Mouse (Mus musculus) lung, embryonic 14.5 days (tissue): ENCODE measurements around the gene Col15a1. TPM values are rescaled to one million over a fixed set of nuclear protein-coding genes. Genes with fewer than 3 reads are reported as not detected.

Source experiments
- ATAC-seq: fragments of 200-750 bp; cut with Nextera tagmentation; 2 replicates; pipeline ENCODE4 v1.8.0; 2017; ENCODE audit warnings: mild to moderate bottlenecking, moderate TSS enrichment, moderate library complexity; ENCODE audit not compliant: insufficient read depth
- DNase-seq: peaks from one replicate; pipeline ENCODE4 v3.0.0-alpha.2; 2015
- H3K27ac ChIP-seq: fragments of 300-500 bp; sonication (generic); 2 replicates; pipeline ENCODE4 v1.5.1; 2014; ENCODE audit warnings: low read depth, mild to moderate bottlenecking, moderate library complexity
- H3K27me3 ChIP-seq: fragments of 300-500 bp; sonication (generic); 2 replicates; pipeline ENCODE4 v1.6.1; 2014; ENCODE audit warnings: low read length, control low read depth; ENCODE audit not compliant: insufficient read depth
- H3K36me3 ChIP-seq: fragments of 300-500 bp; sonication (generic); 2 replicates; pipeline ENCODE4 v1.6.1; 2014; ENCODE audit warnings: control low read depth; ENCODE audit not compliant: insufficient read depth
- H3K4me1 ChIP-seq: fragments of 300-500 bp; sonication (generic); 2 replicates; pipeline ENCODE4 v1.6.1; 2014; ENCODE audit warnings: antibody characterized with exemption, control low read depth; ENCODE audit not compliant: insufficient read depth
- H3K4me2 ChIP-seq: fragments of 300-500 bp; sonication (generic); 2 replicates; pipeline ENCODE4 v1.6.1; 2014; ENCODE audit warnings: mild to moderate bottlenecking
- H3K4me3 ChIP-seq: fragments of 300-500 bp; sonication (generic); 2 replicates; pipeline ENCODE4 v1.5.1; 2014; ENCODE audit warnings: low read depth, low read length
- H3K9ac ChIP-seq: fragments of 300-500 bp; sonication (generic); 2 replicates; pipeline ENCODE4 v1.6.1; 2014
- H3K9me3 ChIP-seq: fragments of 300-500 bp; sonication (generic); 2 replicates; pipeline ENCODE4 v1.6.1; 2016; ENCODE audit warnings: low read depth, low read length, control low read depth
- CTCF ChIP-seq: IDR thresholded peaks from 2 replicates; pipeline ENCODE4 v1.5.1; 2016; ENCODE audit warnings: antibody characterized with exemption, low read depth
- WGBS: fragments of 180-500 bp; shearing (Covaris S2); extraction: QIAGEN DNeasy Blood & Tissue Kit; methylation state at CpG from one replicate; pipeline ENCODE4 v1.1.7; 2014; 5-methylcytosine and 5-hydroxymethylcytosine counted together
- polyA plus RNA-seq: library from polyadenylated mRNA; unstranded; fragments of >200 nt; fragmentation: Nextera tagmentation; extraction: Ambion mirVana; gene quantifications from 2 replicates; pipeline ENCODE4 v1.2.1, GENCODE M21; 2014

Gene Col15a1
- polyA plus RNA-seq, 1 experiment from 2014 or later: 22.1 TPM

DNA sequence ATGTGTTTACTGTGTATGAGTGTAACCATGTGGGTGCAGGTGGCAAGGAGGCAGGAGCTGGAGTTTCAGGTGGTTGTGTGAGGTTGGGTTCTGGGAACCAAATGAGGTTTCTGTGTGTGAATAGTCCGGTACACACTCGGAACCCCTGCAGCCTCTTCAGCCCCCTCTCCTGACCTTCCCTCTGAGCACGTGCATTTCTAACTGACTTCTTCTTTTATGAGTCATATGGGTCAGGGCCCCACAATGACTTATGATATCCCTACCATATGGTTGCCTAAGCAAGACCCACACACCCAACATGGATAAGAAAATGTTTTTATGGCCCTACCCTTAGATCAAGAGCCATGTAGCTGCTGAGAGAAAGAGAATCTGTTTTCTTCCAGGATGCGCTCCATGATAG is 139.1 kb downstream of the Col15a1 start:
- no peak for TF ChIP-seq CTCF
- no peak overlapping the region for H3K9ac ChIP-seq
- no peak for DNase-seq
- no peak for ATAC-seq
- no peak overlapping the region for H3K27ac ChIP-seq
- H3K9me3 ChIP-seq: no peaks in the 10 kb centered on the region
- H3K4me3 ChIP-seq: no peak overlapping the region
- H3K27me3 ChIP-seq: no peaks in the 10 kb centered on the region
- H3K4me2 ChIP-seq: no peak overlapping the region
- H3K36me3 ChIP-seq: no peaks in the 10 kb centered on the region
- 74% methylated on average over 4 of the region's 4 CpGs for WGBS
- H3K4me1 ChIP-seq: peaks cover 13% of the 10 kb centered on the region; the same call in 1 of the 2 replicates

DNA sequence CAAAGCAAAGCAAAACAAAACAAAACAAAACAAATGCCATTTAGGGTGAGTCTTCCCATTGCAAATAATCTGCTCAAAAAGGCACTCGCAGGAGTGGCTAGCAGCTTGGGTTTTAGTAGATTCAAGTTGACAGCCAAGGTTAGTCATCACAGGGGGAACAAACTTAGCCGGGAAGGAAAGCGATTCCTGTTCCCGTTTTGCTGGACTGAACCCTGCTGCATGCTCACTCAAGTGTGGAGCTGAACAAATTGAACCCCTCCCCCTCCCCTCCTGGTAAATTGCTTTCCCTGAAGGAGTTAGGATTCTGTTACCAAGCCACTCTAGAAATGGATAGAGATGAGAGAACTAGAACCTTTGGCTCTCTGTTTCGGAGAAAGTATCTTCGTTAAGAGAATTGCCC is 141.8 kb downstream of the Col15a1 start:
- Histone ChIP-seq H3K27me3 (no peaks in the 10 kb centered on the region), H3K9me3 (no peaks in the 10 kb centered on the region), H3K36me3 (no peaks in the 10 kb centered on the region), H3K4me2 (no peak overlapping the region), H3K4me1 (peaks cover 17% of the 10 kb centered on the region; the same call in 1 of the 2 replicates), H3K4me3 (no peak overlapping the region), H3K27ac (no peak overlapping the region), H3K9ac (no peak overlapping the region)
- DNase-seq: peak; percentile 25
- WGBS: 45% methylated on average over 6 of the region's 6 CpGs
- TF ChIP-seq CTCF: no peak
- ATAC-seq: no peak

GRCm38 (mm10) chr4:47351386-47352049 is 143.6 kb downstream of the Col15a1 start:
- peak; percentile 66 for TF ChIP-seq CTCF
- Histone ChIP-seq H3K4me1 (peaks cover 12% of the 10 kb centered on the region; the same call in 1 of the 2 replicates), H3K27ac (peak overlapping the region; percentile 52; the same call in 1 of the 2 replicates), H3K36me3 (no peaks in the 10 kb centered on the region), H3K27me3 (no peaks in the 10 kb centered on the region), H3K4me2 (peak overlapping the region; percentile 90), H3K4me3 (peak overlapping the region; percentile 92), H3K9me3 (no peaks in the 10 kb centered on the region), H3K9ac (peak overlapping the region; percentile 32; the same call in 1 of the 2 replicates)
- ATAC-seq: no peak
- 18% methylated on average over 9 of the region's 9 CpGs for WGBS
- DNase-seq: peak; percentile 78

DNA sequence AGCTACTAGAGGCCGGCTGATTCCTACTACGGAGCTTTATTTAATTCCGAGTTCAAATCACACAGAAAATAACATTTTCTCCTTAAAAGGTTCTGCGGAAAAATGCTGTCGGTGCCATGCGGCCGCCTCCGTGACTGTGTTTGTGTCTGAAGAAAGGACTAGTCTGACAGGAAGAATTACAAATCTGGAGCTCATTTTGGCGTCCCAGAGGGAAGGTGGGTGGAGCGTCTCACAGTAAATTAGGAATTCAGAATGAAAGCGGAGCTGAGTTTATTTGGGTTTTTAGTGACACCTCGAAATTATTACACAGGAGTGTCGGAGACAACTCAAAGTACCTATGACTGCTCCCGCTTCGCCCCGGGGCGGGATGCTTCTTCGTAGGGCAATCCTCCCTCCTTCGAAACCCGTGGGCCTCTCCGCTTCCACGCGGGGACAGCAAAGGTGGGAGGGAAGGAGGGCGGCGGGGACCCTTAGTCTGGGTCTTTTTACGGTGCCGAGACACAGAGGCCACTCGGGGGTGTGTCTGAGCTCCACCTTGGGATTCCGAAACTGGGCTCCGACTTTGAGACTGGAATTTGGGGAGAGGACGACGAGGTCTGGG is 144.2 kb downstream of the Col15a1 start:
- Histone ChIP-seq H3K27me3 (no peaks in the 10 kb centered on the region), H3K4me3 (peak overlapping the region; percentile 92), H3K4me1 (peaks cover 12% of the 10 kb centered on the region; the same call in 1 of the 2 replicates), H3K9me3 (no peaks in the 10 kb centered on the region), H3K36me3 (no peaks in the 10 kb centered on the region), H3K9ac (peak overlapping the region; percentile 60), H3K27ac (peak overlapping the region; percentile 66), H3K4me2 (peak overlapping the region; percentile 90)
- no peak for TF ChIP-seq CTCF
- no peak; the same call in 1 of the 2 replicates for ATAC-seq
- under 1% methylated on average over 32 of the region's 32 CpGs for WGBS
- peak; percentile 77 for DNase-seq

DNA sequence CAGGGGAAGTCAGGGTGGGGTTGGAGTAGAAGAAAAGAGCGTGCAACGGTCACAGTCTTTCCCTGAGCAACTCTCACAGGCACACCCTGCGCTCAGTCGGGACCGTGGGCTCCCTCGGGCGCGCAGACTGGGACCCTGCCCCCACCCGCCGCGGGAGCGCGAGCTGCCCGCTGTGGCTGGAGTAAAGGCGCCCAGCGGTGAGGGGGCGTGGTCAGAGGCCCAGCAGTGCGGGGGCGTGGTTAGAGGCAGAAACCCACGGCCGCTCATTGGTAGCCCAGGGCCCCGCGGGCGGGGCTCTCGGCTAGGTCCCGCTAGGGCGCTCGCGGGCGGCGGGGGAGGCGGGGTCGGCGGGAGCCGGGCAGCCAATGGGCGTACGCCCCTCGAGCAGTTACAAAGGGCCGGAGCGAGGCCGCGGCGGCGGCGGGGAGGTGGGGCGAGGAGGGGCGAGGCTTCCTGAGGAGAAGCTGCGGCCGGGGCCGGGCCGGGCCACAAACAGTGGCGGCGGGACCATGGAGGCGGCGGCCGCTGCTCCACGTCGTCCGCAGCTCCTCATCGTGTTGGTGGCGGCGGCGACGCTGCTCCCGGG is 144.9 kb downstream of the Col15a1 start, which contains the start of gene Tgfbr1:
Gene Tgfbr1, plus strand, starts transcription at position 420 of the 586 bp plus-strand sequence.
- H3K9ac ChIP-seq: peak within 1 kb of the TSS; percentile 86
- H3K27ac ChIP-seq: peak within 1 kb of the TSS; percentile 90
- ATAC-seq: peak; percentile 98
- H3K36me3 ChIP-seq: no peaks in the 10 kb centered on the region
- H3K4me1 ChIP-seq: peaks cover 12% of the 10 kb centered on the region; the same call in 1 of the 2 replicates
- DNase-seq: peak; percentile 99
- no peaks in the 10 kb centered on the region for H3K27me3 ChIP-seq
- peak within 1 kb of the TSS; percentile 90 for H3K4me2 ChIP-seq
- H3K4me3 ChIP-seq: peak within 1 kb of the TSS; percentile 92
- H3K9me3 ChIP-seq: no peaks in the 10 kb centered on the region
- WGBS: under 1% methylated on average over 57 of the region's 65 CpGs
- no peak for TF ChIP-seq CTCF

- no peaks in the 10 kb centered on the region for H3K27me3 ChIP-seq
- H3K4me2 ChIP-seq: peak overlapping the region; percentile 90
- peak; percentile 70 for DNase-seq
- no peaks in the 10 kb centered on the region for H3K36me3 ChIP-seq
- peak overlapping the region; percentile 90 for H3K27ac ChIP-seq
- peak overlapping the region; percentile 92 for H3K4me3 ChIP-seq
- no peaks in the 10 kb centered on the region for H3K9me3 ChIP-seq
- no peak for TF ChIP-seq CTCF
- H3K9ac ChIP-seq: peak overlapping the region; percentile 86
- H3K4me1 ChIP-seq: peaks cover 12% of the 10 kb centered on the region; the same call in 1 of the 2 replicates
- peak; percentile 72 for ATAC-seq
- under 1% methylated on average over 41 of the region's 73 CpGs for WGBS
Observed at GRCm38 (mm10) chr4:47353416-47354111, 145.6 kb downstream of the Col15a1 start.
